Mouse (Mus musculus): ENCODE measurements at regions not wholly inside any gene's neighbourhood (a gene's known extent, or its start where the extent isn't known, plus 50 kb on each side); places are given as distances from the start of the nearest gene placed in this dataset.

- TF ChIP-seq POLR2A (IDR thresholded peaks at IDR 0.05; ENCODE audit: low read depth, low read length), result no peak
- TF ChIP-seq CTCF (IDR thresholded peaks at IDR 0.05; ENCODE audit: extremely low read depth, insufficient read depth, insufficient read length, insufficient replicate concordance), result no peak
Observed at GRCm38 (mm10) chr7:121282154-121282553, 109.5 kb upstream of the Hs3st2 start.
